Comparison of ENCODE assay signal across 11 mouse cellular contexts in the genomic region with DNA sequence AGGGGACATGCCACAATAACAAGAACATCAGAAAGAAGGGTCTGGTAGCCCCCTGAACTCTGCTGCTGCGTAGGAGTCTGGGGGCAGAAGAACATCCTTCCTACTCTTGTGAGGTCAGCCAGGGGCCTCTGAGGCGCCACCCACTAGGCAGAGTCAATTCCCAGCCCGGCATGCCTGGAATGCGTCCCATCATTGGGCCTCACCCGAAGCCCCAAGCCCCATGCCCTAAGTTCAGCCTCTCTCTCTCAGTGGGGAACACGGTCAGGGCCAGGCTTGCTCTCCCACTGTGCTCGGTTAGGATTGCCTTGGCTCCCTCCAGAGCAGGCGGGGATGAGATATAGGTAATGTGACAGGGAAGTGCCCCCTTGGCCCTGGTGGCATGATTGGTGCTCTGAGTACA. TPM values are rescaled to one million over a fixed set of nuclear protein-coding genes. Genes with fewer than 3 reads are reported as not detected.
A peak's percentile ranks its signal among the peaks of the same experiment; 100 is the strongest.
DNase-seq lines count a peak whose midpoint lies in the region; ATAC-seq lines count a peak whose summit lies in the region.
"Had no signal": no experiment of that assay in that cellular context is flagged by ENCODE, and none has a peak within 500 bp of the region (broad histone marks: within the 10 kb centered on the region; RNA-seq: fewer than 3 reads in every experiment).

No protein-coding gene starts in this region.

- peaks cover 18% of the 10 kb centered on the region for H3K4me1 ChIP-seq in heart, embryonic 16.5 days (ENCODE audit: control insufficient read depth, insufficient read depth, low read length)

- 0 out of 2 replicates have a peak overlapping the region, but pooled peaks have one; percentile 38 for H3K9ac ChIP-seq in heart, embryonic 16.5 days (ENCODE audit: low read length)
- H3K9ac ChIP-seq: liver, embryonic 14.5 days had no signal

- peak overlapping the region; percentile 35; the same call in 1 of the 2 replicates for H3K4me2 ChIP-seq in heart, embryonic 16.5 days (ENCODE audit: low read depth, low read length)

- H3K4me3 ChIP-seq in heart, embryonic 16.5 days (ENCODE audit: low read length): no peak overlapping the region

- H3K36me3 ChIP-seq in heart, embryonic 16.5 days (ENCODE audit: control insufficient read depth, insufficient read depth): no peaks in the 10 kb centered on the region

- ATAC-seq in heart, embryonic 16.5 days (replicated peaks; ENCODE audit: extremely low read depth, insufficient read depth, low FRiP score): peak; percentile 77

- H3K27me3 ChIP-seq in heart, embryonic 16.5 days (ENCODE audit: control insufficient read depth, insufficient read depth, low read length): no peaks in the 10 kb centered on the region
- H3K27me3 ChIP-seq: CH12.LX had no signal

- no peak for DNase-seq in heart, adult 18-20 months
- peak; percentile 36 for DNase-seq in urinary bladder, postnatal 14 days (ENCODE audit: low spot score)
- DNase-seq in urinary bladder, postnatal 4 days (ENCODE audit: low spot score in 2 of 2): no peak
- DNase-seq in kidney, postnatal 14 days: peak; percentile 39
- peak; percentile 63 for DNase-seq in yolk sac, embryonic 10.5 days (ENCODE audit: low spot score)
- DNase-seq in left cerebral cortex, adult 18-20 months (ENCODE audit: low spot score in 2 of 2): no peak
- DNase-seq in adrenal gland, postnatal 14 days: no peak

- H3K9me3 ChIP-seq in heart, embryonic 16.5 days (replicated peaks; ENCODE audit: control insufficient read depth, low read length): no peaks in the 10 kb centered on the region

- 10% methylated on average over 8 of the region's 8 CpGs for WGBS in heart, embryonic 16.5 days

- no peak overlapping the region for H3K27ac ChIP-seq in heart, embryonic 16.5 days (ENCODE audit: low read length)
- H3K27ac ChIP-seq: liver, embryonic 14.5 days had no signal

RNA-seq across cellular contexts. Expression of a gene that starts 9.7 kb away (rescaled TPM):
- polyA plus RNA-seq in heart, embryonic 16.5 days (2015; fragmentation: Nextera tagmentation; extraction: Ambion mirVana): not detected in 2 replicates
- total RNA-seq in heart, adult 18-20 months (2021): not detected
- total RNA-seq in left cerebral cortex, adult 18-20 months (2021): not detected
- not detected in 2 replicates for total RNA-seq in adrenal gland, postnatal 14 days (2021)
- total RNA-seq: CH12.LX; neutrophil, adult 5-6 weeks had no signal
- polyA plus RNA-seq: liver, embryonic 14.5 days had no signal

Comparison
In these comparisons a context has a peak if more than half of its experiments do, and no peak if none do; other contexts are left out.
1. DNase-seq: peak in urinary bladder, postnatal 14 days (single experiment), kidney, postnatal 14 days (single experiment) and yolk sac, embryonic 10.5 days (single experiment); none in heart, adult 18-20 months (0 of 2), urinary bladder, postnatal 4 days (0 of 2), left cerebral cortex, adult 18-20 months (0 of 2) and adrenal gland, postnatal 14 days (single experiment).